Mouse (Mus musculus) lung, postnatal 0 days (tissue): ENCODE data around the gene Clec16a. TPM values are rescaled to one million over a fixed set of nuclear protein-coding genes. Genes with fewer than 3 reads are reported as not detected.

Source experiments
- ATAC-seq: fragments of 200-750 bp; cut with Nextera tagmentation; 2 replicates; pipeline ENCODE4 v1.8.0; 2017; ENCODE audit warnings: moderate library complexity
- DNase-seq: peaks from one replicate; pipeline ENCODE4 v3.0.0-alpha.2; 2016; ENCODE audit warnings: low spot score
- H3K27ac ChIP-seq: fragments of 300-500 bp; sonication (generic); 2 replicates; pipeline ENCODE4 v1.5.1; 2014; ENCODE audit warnings: antibody characterized with exemption, mild to moderate bottlenecking, low read length, mixed read lengths
- H3K27me3 ChIP-seq: fragments of 300-500 bp; sonication (generic); replicated peaks from 2 replicates; pipeline ENCODE4 v1.6.1; 2014; ENCODE audit warnings: low read length, mixed read lengths; ENCODE audit not compliant: insufficient read depth
- H3K36me3 ChIP-seq: fragments of 300-500 bp; sonication (generic); 2 replicates; pipeline ENCODE4 v1.6.1; 2014; ENCODE audit warnings: low read length, mixed read lengths; ENCODE audit not compliant: insufficient read depth
- H3K4me1 ChIP-seq: fragments of 300-500 bp; sonication (generic); 2 replicates; pipeline ENCODE4 v1.6.1; 2014; ENCODE audit warnings: antibody characterized with exemption, low read depth, low read length, mixed read lengths; ENCODE audit not compliant: insufficient read depth
- H3K4me2 ChIP-seq: fragments of 300-500 bp; sonication (generic); replicated peaks from 2 replicates; pipeline ENCODE4 v1.6.1; 2014; ENCODE audit warnings: low read depth, mild to moderate bottlenecking, low read length, moderate library complexity, mixed read lengths
- H3K4me3 ChIP-seq: fragments of 300-500 bp; sonication (generic); 2 replicates; pipeline ENCODE4 v1.5.1; 2014; ENCODE audit warnings: low read depth, low read length
- H3K9ac ChIP-seq: fragments of 300-500 bp; sonication (generic); replicated peaks from 2 replicates; pipeline ENCODE4 v1.6.1; 2014; ENCODE audit warnings: low read depth, mild to moderate bottlenecking
- H3K9me3 ChIP-seq: fragments of 300-500 bp; sonication (generic); 2 replicates; pipeline ENCODE4 v1.6.1; 2016; ENCODE audit warnings: low read length, mixed read lengths
- CTCF ChIP-seq: IDR thresholded peaks from 2 replicates; pipeline ENCODE4 v1.5.1; 2016; ENCODE audit warnings: antibody characterized with exemption, mild to moderate bottlenecking
- EP300 ChIP-seq: IDR thresholded peaks from 2 replicates; pipeline ENCODE4 v1.6.1; 2016; ENCODE audit warnings: antibody characterized with exemption, mild to moderate bottlenecking, control low read depth
- WGBS: fragments of 180-500 bp; shearing (Covaris S2); extraction: QIAGEN DNeasy Blood & Tissue Kit; methylation state at CpG from one replicate; pipeline ENCODE4 v1.1.7; 2014; 5-methylcytosine and 5-hydroxymethylcytosine counted together
- polyA plus RNA-seq: library from polyadenylated mRNA; unstranded; fragments of >200 nt; fragmentation: Nextera tagmentation; extraction: Ambion mirVana; gene quantifications from 2 replicates; pipeline ENCODE4 v1.2.1, GENCODE M21; 2015

Clec16a gene
- polyA plus RNA-seq, 1 experiment from 2014 or later: 32.0 TPM

GRCm38 (mm10) chr16:10659211-10659610 is 114.1 kb downstream of the Clec16a start:
- no peak for TF ChIP-seq CTCF
- no peak for TF ChIP-seq EP300
- DNase-seq (no peak), ATAC-seq (no peak)
- peaks cover 15% of the 10 kb centered on the region; the same call in 1 of the 2 replicates for H3K4me1 ChIP-seq
- H3K9me3 ChIP-seq: no peaks in the 10 kb centered on the region
- 93% methylated on average over 2 of the region's 2 CpGs for WGBS
- H3K27ac ChIP-seq: no peak overlapping the region
- H3K4me2 ChIP-seq: no peak overlapping the region
- no peaks in the 10 kb centered on the region for H3K36me3 ChIP-seq
- peaks cover 6% of the 10 kb centered on the region; the same call in 1 of the 2 replicates for H3K27me3 ChIP-seq
- H3K9ac ChIP-seq: no peak overlapping the region
- no peak overlapping the region for H3K4me3 ChIP-seq

- H3K36me3 ChIP-seq: no peaks in the 10 kb centered on the region
- DNase-seq: peak; percentile 82
- peaks cover 6% of the 10 kb centered on the region; the same call in 1 of the 2 replicates for H3K27me3 ChIP-seq
- H3K9me3 ChIP-seq: no peaks in the 10 kb centered on the region
- H3K27ac ChIP-seq: no peak overlapping the region
- H3K4me3 ChIP-seq: no peak overlapping the region
- H3K4me1 ChIP-seq: peaks cover 25% of the 10 kb centered on the region; the same call in 1 of the 2 replicates
- peak; percentile 18; the same call in 1 of the 2 replicates for ATAC-seq
- TF ChIP-seq CTCF: no peak
- no peak for TF ChIP-seq EP300
- no peak overlapping the region for H3K9ac ChIP-seq
- no peak overlapping the region for H3K4me2 ChIP-seq
These were observed 115.4 kb downstream of the Clec16a start for GRCm38 (mm10) chr16:10660526-10660925.

- ATAC-seq: no peak
- no peak for DNase-seq
- H3K27ac ChIP-seq: no peak overlapping the region
- H3K4me2 ChIP-seq: no peak overlapping the region
- no peak overlapping the region for H3K9ac ChIP-seq
- H3K4me1 ChIP-seq: peaks cover 32% of the 10 kb centered on the region
- WGBS: 79% methylated on average over 2 of the region's 2 CpGs
- H3K9me3 ChIP-seq: no peaks in the 10 kb centered on the region
- H3K4me3 ChIP-seq: no peak overlapping the region
- TF ChIP-seq EP300: no peak
- no peak for TF ChIP-seq CTCF
- peaks cover 6% of the 10 kb centered on the region; the same call in 1 of the 2 replicates for H3K27me3 ChIP-seq
- no peaks in the 10 kb centered on the region for H3K36me3 ChIP-seq
These were observed 116.2 kb downstream of the Clec16a start for GRCm38 (mm10) chr16:10661385-10661784.

DNA sequence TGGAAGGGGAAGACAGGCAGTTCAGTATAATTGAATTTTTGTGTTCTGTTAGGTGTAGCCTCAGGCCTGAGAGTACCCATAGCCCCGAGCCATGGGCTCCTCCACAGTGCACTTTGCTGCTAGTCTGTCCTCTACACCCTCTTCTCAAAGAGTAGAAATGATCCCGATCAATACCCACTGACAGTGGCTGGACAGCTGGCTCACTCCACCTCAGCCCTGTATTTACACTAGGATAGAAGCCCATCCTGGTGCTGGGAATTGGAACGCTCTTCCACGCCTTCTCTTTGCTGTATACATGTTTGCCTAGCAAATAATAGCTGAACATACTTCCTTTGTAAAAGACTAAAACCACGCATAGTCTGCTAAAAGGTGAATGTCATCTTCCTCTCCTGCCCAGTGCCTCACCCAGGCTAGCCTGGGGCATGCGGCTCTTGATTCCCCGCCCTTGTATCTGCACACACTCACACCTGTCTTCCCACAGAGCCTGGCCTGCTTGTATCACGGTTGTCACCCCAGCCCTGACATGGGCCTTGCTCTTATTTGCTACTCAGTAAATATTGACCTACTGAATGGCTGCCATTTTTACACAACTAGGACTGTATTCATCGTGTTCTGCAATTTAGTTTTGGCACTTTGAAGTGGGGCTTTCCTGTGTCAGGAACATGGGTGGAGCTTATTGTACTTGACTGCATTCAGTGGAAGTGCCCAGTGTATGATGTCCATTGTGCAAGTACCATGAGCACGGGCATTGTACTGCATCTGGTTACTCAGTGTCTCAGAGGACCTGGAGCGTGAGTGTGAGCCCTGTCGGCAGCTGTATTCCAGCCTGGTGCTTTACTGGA is 119.0 kb downstream of the Clec16a start:
- peak; percentile 90 for DNase-seq
- WGBS: 43% methylated on average over 12 of the region's 12 CpGs

GRCm38 (mm10) chr16:10664921-10665894 is 120.1 kb downstream of the Clec16a start:
- Histone ChIP-seq H3K9ac (no peak overlapping the region), H3K4me1 (peaks cover 33% of the 10 kb centered on the region), H3K27ac (peak overlapping the region; percentile 54), H3K27me3 (peaks cover 6% of the 10 kb centered on the region; the same call in 1 of the 2 replicates), H3K36me3 (no peaks in the 10 kb centered on the region), H3K4me2 (no peak overlapping the region), H3K4me3 (no peak overlapping the region), H3K9me3 (no peaks in the 10 kb centered on the region)
- ATAC-seq: peak; percentile 81
- TF ChIP-seq EP300: peak; percentile 78
- peak; percentile 84 for TF ChIP-seq CTCF
- DNase-seq: peak; percentile 93
- WGBS: 22% methylated on average over 12 of the region's 12 CpGs

More for the DNA sequence above, 119.0 kb downstream of the Clec16a start:
- Histone ChIP-seq H3K4me1 (peaks cover 32% of the 10 kb centered on the region), H3K9me3 (no peaks in the 10 kb centered on the region), H3K27ac (peak overlapping the region; percentile 55), H3K36me3 (no peaks in the 10 kb centered on the region), H3K4me3 (no peak overlapping the region), H3K27me3 (peaks cover 6% of the 10 kb centered on the region; the same call in 1 of the 2 replicates), H3K9ac (no peak overlapping the region), H3K4me2 (no peak overlapping the region)
- TF ChIP-seq CTCF (no peak), EP300 (peak; percentile 51; the same call in 1 of the 2 replicates)
- peak; percentile 79 for ATAC-seq

DNA sequence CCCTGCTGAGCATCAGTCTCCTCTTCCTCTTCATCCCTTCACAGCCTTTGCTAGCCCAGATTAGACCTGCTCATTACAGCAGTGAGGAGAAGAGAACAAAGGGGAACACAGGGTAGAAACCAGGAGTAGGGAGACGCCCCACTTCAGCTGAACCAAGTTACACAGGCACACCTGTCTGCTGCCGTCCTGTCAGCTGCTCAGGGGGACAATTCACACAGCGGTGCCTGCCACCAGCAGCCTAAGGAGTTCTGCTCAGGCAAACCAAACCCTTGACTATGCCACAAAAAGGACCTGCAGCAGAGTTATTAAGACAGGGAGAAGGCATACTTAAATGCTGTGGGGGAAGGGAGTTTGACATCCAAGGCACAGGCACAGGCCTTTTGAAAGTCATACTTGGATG is 121.6 kb downstream of the Clec16a start:
- ATAC-seq: no peak
- no peak for DNase-seq
- H3K27me3 ChIP-seq: peaks cover 6% of the 10 kb centered on the region; the same call in 1 of the 2 replicates
- TF ChIP-seq EP300: no peak
- TF ChIP-seq CTCF: no peak
- no peak overlapping the region for H3K9ac ChIP-seq
- H3K4me1 ChIP-seq: peaks cover 28% of the 10 kb centered on the region
- no peak overlapping the region for H3K4me2 ChIP-seq
- H3K9me3 ChIP-seq: no peaks in the 10 kb centered on the region
- no peak overlapping the region for H3K27ac ChIP-seq
- 68% methylated on average over 3 of the region's 3 CpGs for WGBS
- no peak overlapping the region for H3K4me3 ChIP-seq
- no peaks in the 10 kb centered on the region for H3K36me3 ChIP-seq
